Mouse (Mus musculus): Measurements from ENCODE around the gene Mrps5. TPM values are rescaled to one million over a fixed set of nuclear protein-coding genes. Genes with fewer than 3 reads are reported as not detected.

Gene Mrps5
- 113 and 124 TPM in 2 replicates for polyA plus RNA-seq (2015; fragmentation: Nextera tagmentation; extraction: Ambion mirVana)

DNA sequence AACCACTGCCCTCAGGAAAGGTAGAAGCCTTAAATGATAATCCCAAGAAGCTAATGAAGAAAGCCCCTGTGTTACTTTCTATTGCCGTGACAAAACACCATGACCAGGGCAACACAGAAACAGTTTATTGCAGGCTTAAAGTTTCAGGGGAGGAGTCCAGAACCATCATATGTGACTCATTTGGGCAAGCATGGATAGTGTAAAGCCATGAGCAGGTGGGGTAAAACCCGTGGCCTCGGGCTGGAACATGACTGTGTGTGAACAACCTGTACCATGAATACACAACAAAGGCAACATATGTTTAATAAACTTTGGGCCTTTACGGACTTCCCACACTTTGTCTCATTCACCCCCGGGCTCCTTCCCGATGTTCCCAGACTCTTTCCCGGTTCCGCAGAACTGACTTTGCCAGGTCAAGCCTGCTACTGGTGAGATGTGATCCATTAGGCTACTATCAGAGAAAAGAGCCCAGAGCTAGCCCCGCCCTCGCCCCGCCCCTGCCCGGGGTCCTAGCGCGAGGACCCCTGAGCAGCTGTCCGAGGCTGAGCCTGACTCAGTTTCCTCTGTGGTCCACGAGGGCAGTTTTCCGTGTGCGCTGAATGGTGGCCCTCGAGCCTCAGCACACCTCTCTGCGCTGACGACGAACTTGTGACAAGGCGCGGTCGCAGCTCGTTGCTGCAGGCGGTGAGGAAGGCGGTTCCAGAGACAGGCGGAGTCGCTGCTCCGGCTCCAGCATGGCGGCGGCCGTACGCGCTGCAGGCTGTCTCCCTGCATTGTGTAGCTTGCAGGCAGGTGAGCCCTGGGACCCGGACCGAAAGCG, at the start of gene Mrps5, which contains the start of gene Zfp661:
Mrps5 (plus strand) TSS at position 529 of the 820 bp plus-strand sequence.
Zfp661 (minus strand) TSS at position 401 of the 820 bp plus-strand sequence.
- ATAC-seq (ENCODE audit: insufficient number of reproducible peaks, low FRiP score, low TSS enrichment, low read depth), result peak; percentile 74
- no peaks in the 10 kb centered on the region for H3K9me3 ChIP-seq (replicated peaks)
- H3K4me3 ChIP-seq (replicated peaks), result peak within 1 kb of the TSS; percentile 89
- H3K4me2 ChIP-seq (replicated peaks), result peak within 1 kb of the TSS; percentile 61
- H3K27me3 ChIP-seq, result no peaks in the 10 kb centered on the region
- H3K4me1 ChIP-seq, result peaks cover 21% of the 10 kb centered on the region
- 4% methylated on average over 39 of the region's 39 CpGs for WGBS
- H3K27ac ChIP-seq (replicated peaks), result peak within 1 kb of the TSS; percentile 94
- peak within 1 kb of the TSS; percentile 73 for H3K9ac ChIP-seq
- H3K36me3 ChIP-seq, result no peaks in the 10 kb centered on the region

DNA sequence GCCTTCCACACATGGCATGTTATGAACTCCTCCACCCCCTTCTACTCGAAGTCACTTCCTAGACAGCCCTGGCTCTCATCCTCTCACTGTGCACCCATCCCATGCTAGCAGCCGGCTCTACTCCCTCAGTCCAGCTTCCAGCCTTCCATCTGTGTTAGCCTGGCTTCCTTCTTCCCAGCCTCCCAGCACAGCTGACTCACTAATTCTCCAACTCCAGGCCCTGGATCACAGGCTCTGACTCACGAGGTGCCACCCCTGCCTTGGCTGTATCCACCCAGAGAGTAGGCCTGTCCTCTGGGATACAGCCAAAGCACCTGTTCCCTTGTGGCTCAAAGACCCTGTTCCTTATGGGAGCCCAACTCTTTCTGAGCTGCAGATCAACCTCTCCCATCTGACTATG, 49.5 kb upstream of the Mrps5 start:
- Histone ChIP-seq H3K4me3 (replicated peaks) (no peak overlapping the region), H3K4me1 (0 out of 2 replicates have a peak, but pooled peaks cover 10% of the 10 kb centered on the region), H3K9me3 (replicated peaks) (no peaks in the 10 kb centered on the region), H3K9ac (no peak overlapping the region), H3K27me3 (peaks cover 37% of the 10 kb centered on the region), H3K36me3 (no peaks in the 10 kb centered on the region), H3K4me2 (replicated peaks) (no peak overlapping the region), H3K27ac (replicated peaks) (no peak overlapping the region)
- ATAC-seq (ENCODE audit: insufficient number of reproducible peaks, low FRiP score, low TSS enrichment, low read depth), result no peak
- WGBS, result 64% methylated on average over 3 of the region's 3 CpGs

DNA sequence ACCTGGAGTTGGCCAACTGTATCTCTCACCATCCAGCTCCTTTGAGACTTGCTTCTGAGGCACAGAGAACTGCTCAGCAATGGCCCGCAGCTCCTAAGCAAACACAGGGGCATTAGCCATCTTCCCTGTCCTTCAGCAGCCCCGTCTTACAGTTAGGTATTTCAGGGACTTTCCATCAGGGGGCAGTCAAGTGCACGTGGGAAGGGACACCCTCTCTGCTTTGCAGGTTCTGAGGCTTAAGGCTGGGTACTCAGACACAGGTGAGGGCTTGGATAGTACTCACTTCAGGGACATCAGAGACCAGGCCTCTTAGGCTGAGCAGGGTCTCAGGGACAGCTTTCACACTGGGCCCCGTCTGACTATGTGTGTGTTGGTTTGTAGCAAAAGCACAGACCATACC, 47.5 kb upstream of the Mrps5 start:
- Histone ChIP-seq H3K36me3 (no peaks in the 10 kb centered on the region), H3K9me3 (replicated peaks) (no peaks in the 10 kb centered on the region), H3K4me1 (0 out of 2 replicates have a peak, but pooled peaks cover 10% of the 10 kb centered on the region), H3K4me3 (replicated peaks) (no peak overlapping the region), H3K4me2 (replicated peaks) (no peak overlapping the region), H3K9ac (no peak overlapping the region), H3K27ac (replicated peaks) (no peak overlapping the region), H3K27me3 (peaks cover 43% of the 10 kb centered on the region)
- ATAC-seq (ENCODE audit: insufficient number of reproducible peaks, low FRiP score, low TSS enrichment, low read depth), result no peak
- 23% methylated on average over 4 of the region's 4 CpGs for WGBS

- Histone ChIP-seq H3K27ac (replicated peaks) (no peak within 1 kb of the TSS), H3K9me3 (replicated peaks) (no peaks in the 10 kb centered on the region), H3K4me1 (0 out of 2 replicates have a peak, but pooled peaks cover 10% of the 10 kb centered on the region), H3K4me2 (replicated peaks) (peak within 1 kb of the TSS; percentile 39), H3K36me3 (no peaks in the 10 kb centered on the region), H3K4me3 (replicated peaks) (peak within 1 kb of the TSS; percentile 32), H3K9ac (0 out of 2 replicates have a peak within 1 kb of the TSS, but pooled peaks have one; percentile 9), H3K27me3 (peaks cover 43% of the 10 kb centered on the region)
- 2% methylated on average over 29 of the region's 29 CpGs for WGBS
- ATAC-seq (ENCODE audit: insufficient number of reproducible peaks, low FRiP score, low TSS enrichment, low read depth), result no peak
Measured at GRCm38 (mm10) chr2:127541185-127541584, 45.8 kb upstream of the Mrps5 start, which contains the start of gene Prom2. TSS of gene Prom2 (minus strand) at chr2:127541467.

DNA sequence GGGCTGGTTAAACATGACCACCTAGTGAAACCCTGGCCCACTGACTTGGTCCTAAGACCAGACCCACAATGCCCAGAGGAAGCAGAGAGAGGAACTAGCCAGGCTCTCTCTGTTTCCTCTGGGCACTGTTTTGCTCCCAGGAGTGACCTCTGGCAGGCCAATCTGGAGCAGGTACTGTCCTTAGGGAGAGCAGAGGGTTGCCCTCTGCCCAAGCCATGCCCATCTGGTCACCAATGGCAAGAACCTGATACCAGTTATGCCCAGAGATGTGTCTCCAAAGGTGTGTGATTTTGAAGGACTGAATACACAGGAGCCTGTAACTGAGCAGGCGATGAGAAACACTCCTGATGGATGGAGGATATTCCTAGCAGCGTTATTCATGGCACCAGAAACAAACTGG, 45.3 kb upstream of the Mrps5 start:
- Histone ChIP-seq H3K27ac (replicated peaks) (no peak overlapping the region), H3K36me3 (no peaks in the 10 kb centered on the region), H3K27me3 (peaks cover 43% of the 10 kb centered on the region), H3K4me1 (0 out of 2 replicates have a peak, but pooled peaks cover 10% of the 10 kb centered on the region), H3K9me3 (replicated peaks) (no peaks in the 10 kb centered on the region), H3K4me3 (replicated peaks) (no peak overlapping the region), H3K9ac (no peak overlapping the region), H3K4me2 (replicated peaks) (no peak overlapping the region)
- 82% methylated on average over 2 of the region's 2 CpGs for WGBS
- no peak for ATAC-seq (ENCODE audit: insufficient number of reproducible peaks, low FRiP score, low TSS enrichment, low read depth)

GRCm38 (mm10) chr2:127548342-127549074, 38.5 kb upstream of the Mrps5 start:
- ATAC-seq (ENCODE audit: insufficient number of reproducible peaks, low FRiP score, low TSS enrichment, low read depth), result no peak
- whole genome bisulfite sequencing, result 72% methylated on average over 5 of the region's 5 CpGs
- Histone ChIP-seq H3K27ac (replicated peaks) (no peak overlapping the region), H3K9ac (no peak overlapping the region), H3K4me3 (replicated peaks) (no peak overlapping the region), H3K36me3 (no peaks in the 10 kb centered on the region), H3K4me1 (no peaks in the 10 kb centered on the region), H3K4me2 (replicated peaks) (no peak overlapping the region), H3K9me3 (replicated peaks) (no peaks in the 10 kb centered on the region), H3K27me3 (no peaks in the 10 kb centered on the region; the same call in 1 of the 2 replicates)

- H3K4me3 ChIP-seq (replicated peaks), result no peak overlapping the region
- no peak overlapping the region for H3K4me2 ChIP-seq (replicated peaks)
- no peak overlapping the region for H3K27ac ChIP-seq (replicated peaks)
- H3K9me3 ChIP-seq (replicated peaks), result no peaks in the 10 kb centered on the region
- H3K9ac ChIP-seq, result no peak overlapping the region
- ATAC-seq (ENCODE audit: insufficient number of reproducible peaks, low FRiP score, low TSS enrichment, low read depth), result no peak
- H3K27me3 ChIP-seq, result no peaks in the 10 kb centered on the region; the same call in 1 of the 2 replicates
- no peaks in the 10 kb centered on the region for H3K36me3 ChIP-seq
- no peaks in the 10 kb centered on the region for H3K4me1 ChIP-seq
Measured at GRCm38 (mm10) chr2:127549711-127550110, 37.3 kb upstream of the Mrps5 start.

- Histone ChIP-seq H3K9ac (no peak overlapping the region), H3K4me3 (replicated peaks) (no peak overlapping the region), H3K27ac (replicated peaks) (no peak overlapping the region), H3K9me3 (replicated peaks) (no peaks in the 10 kb centered on the region), H3K36me3 (no peaks in the 10 kb centered on the region), H3K27me3 (no peaks in the 10 kb centered on the region; the same call in 1 of the 2 replicates), H3K4me2 (replicated peaks) (no peak overlapping the region), H3K4me1 (no peaks in the 10 kb centered on the region)
- 61% methylated on average over 1 of the region's 1 CpGs for WGBS
- ATAC-seq (ENCODE audit: insufficient number of reproducible peaks, low FRiP score, low TSS enrichment, low read depth), result no peak
Measured at GRCm38 (mm10) chr2:127550446-127550845, 36.6 kb upstream of the Mrps5 start.

GRCm38 (mm10) chr2:127551078-127551477, 35.9 kb upstream of the Mrps5 start:
- H3K9ac ChIP-seq, result no peak overlapping the region
- no peaks in the 10 kb centered on the region; the same call in 1 of the 2 replicates for H3K27me3 ChIP-seq
- H3K9me3 ChIP-seq (replicated peaks), result no peaks in the 10 kb centered on the region
- no peak overlapping the region for H3K4me2 ChIP-seq (replicated peaks)
- H3K27ac ChIP-seq (replicated peaks), result no peak overlapping the region
- H3K4me1 ChIP-seq, result no peaks in the 10 kb centered on the region
- 35% methylated on average over 5 of the region's 5 CpGs for WGBS
- ATAC-seq (ENCODE audit: insufficient number of reproducible peaks, low FRiP score, low TSS enrichment, low read depth), result no peak
- no peaks in the 10 kb centered on the region for H3K36me3 ChIP-seq
- H3K4me3 ChIP-seq (replicated peaks), result no peak overlapping the region

- Histone ChIP-seq H3K4me3 (replicated peaks) (0 out of 2 replicates have a peak overlapping the region, but pooled peaks have one; percentile 18), H3K36me3 (no peaks in the 10 kb centered on the region), H3K9ac (no peak overlapping the region), H3K27me3 (peaks cover 7% of the 10 kb centered on the region), H3K4me1 (peaks cover 7% of the 10 kb centered on the region; the same call in 1 of the 2 replicates), H3K4me2 (replicated peaks) (peak overlapping the region; percentile 38), H3K9me3 (replicated peaks) (no peaks in the 10 kb centered on the region), H3K27ac (replicated peaks) (no peak overlapping the region)
- peak; percentile 91 for ATAC-seq (ENCODE audit: insufficient number of reproducible peaks, low FRiP score, low TSS enrichment, low read depth)
- 18% methylated on average over 18 of the region's 18 CpGs for WGBS
Measured at GRCm38 (mm10) chr2:127559070-127559966, 27.7 kb upstream of the Mrps5 start.
